Mouse (Mus musculus): Measurements from ENCODE around the gene BC048562. TPM values are rescaled to one million over a fixed set of nuclear protein-coding genes. Genes with fewer than 3 reads are reported as not detected.

The BC048562 gene
- polyA plus RNA-seq, 1 experiment from 2014 or later, result not detected

GRCm38 (mm10) chr9:108488403-108488802 lies 52.1 kb downstream of the BC048562 start:
- ATAC-seq (replicated peaks; ENCODE audit: insufficient number of reproducible peaks, low FRiP score, low TSS enrichment), result no peak
- 90% methylated on average over 17 of the region's 17 CpGs for WGBS (ENCODE audit: insufficient replicate concordance)
- Histone ChIP-seq H3K9ac (ENCODE audit: low read depth, low read length) (no peak overlapping the region), H3K9me3 (replicated peaks; ENCODE audit: control insufficient read depth, low read length) (no peaks in the 10 kb centered on the region), H3K4me2 (no peak overlapping the region), H3K27me3 (ENCODE audit: control insufficient read depth, insufficient read depth, low read length) (no peaks in the 10 kb centered on the region), H3K4me1 (ENCODE audit: control insufficient read depth, insufficient read depth, low read length) (peaks cover 15% of the 10 kb centered on the region), H3K27ac (ENCODE audit: low read depth, low read length) (no peak overlapping the region), H3K36me3 (ENCODE audit: control insufficient read depth, insufficient read depth, low read length) (peaks cover 63% of the 10 kb centered on the region), H3K4me3 (ENCODE audit: low read depth, low read length) (no peak overlapping the region)

GRCm38 (mm10) chr9:108489215-108489614 lies 52.9 kb downstream of the BC048562 start:
- WGBS (ENCODE audit: insufficient replicate concordance), result 95% methylated on average over 20 of the region's 20 CpGs
- no peaks in the 10 kb centered on the region for H3K9me3 ChIP-seq (replicated peaks; ENCODE audit: control insufficient read depth, low read length)
- no peak overlapping the region for H3K4me3 ChIP-seq (ENCODE audit: low read depth, low read length)
- H3K27me3 ChIP-seq (ENCODE audit: control insufficient read depth, insufficient read depth, low read length), result no peaks in the 10 kb centered on the region
- no peak overlapping the region for H3K4me2 ChIP-seq
- no peak overlapping the region for H3K27ac ChIP-seq (ENCODE audit: low read depth, low read length)
- no peak overlapping the region for H3K9ac ChIP-seq (ENCODE audit: low read depth, low read length)
- peaks cover 15% of the 10 kb centered on the region for H3K4me1 ChIP-seq (ENCODE audit: control insufficient read depth, insufficient read depth, low read length)
- H3K36me3 ChIP-seq (ENCODE audit: control insufficient read depth, insufficient read depth, low read length), result peaks cover 64% of the 10 kb centered on the region
- ATAC-seq (replicated peaks; ENCODE audit: insufficient number of reproducible peaks, low FRiP score, low TSS enrichment), result no peak

DNA sequence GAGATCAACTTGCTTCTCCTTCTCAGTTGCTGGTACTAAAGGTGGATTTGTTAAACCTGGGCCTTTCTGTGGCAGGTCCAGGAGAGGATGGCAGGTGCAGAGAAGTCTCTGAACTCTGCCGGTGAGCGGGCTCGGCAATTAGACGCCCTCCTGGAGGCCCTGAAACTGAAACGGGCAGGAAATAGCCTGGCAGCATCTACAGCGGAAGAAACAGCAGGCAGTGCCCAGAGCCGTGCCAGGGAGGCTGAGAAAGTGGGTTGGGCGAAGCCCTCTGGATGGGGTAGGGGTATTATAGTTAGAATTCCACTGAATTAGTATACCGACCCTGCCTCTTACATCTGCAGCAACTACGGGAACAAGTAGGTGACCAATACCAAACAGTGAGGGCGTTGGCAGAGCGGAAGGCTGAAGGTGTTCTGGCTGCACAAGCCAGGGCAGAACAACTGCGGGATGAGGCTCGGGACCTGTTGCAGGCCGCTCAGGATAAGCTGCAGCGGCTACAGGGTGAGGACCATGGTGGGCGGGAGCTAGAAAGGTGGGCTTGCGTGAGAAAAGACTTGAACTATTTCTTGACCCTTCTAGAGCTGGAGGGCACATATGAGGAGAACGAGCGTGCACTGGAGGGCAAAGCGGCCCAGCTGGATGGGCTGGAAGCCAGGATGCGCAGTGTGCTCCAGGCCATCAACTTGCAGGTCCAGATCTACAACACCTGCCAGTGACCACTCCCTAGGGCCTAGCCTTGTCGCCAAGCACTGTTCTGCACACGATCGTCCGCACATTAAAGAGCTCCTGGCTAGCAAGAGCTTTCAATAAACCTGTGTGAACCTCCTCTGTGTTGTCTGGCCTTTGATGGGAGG lies 53.6 kb downstream of the BC048562 start:
- peak overlapping the region; percentile 90 for H3K4me3 ChIP-seq (ENCODE audit: low read depth, low read length)
- H3K27ac ChIP-seq (ENCODE audit: low read depth, low read length), result peak overlapping the region; percentile 99
- peak overlapping the region; percentile 90 for H3K4me2 ChIP-seq
- H3K36me3 ChIP-seq (ENCODE audit: control insufficient read depth, insufficient read depth, low read length), result peaks cover 67% of the 10 kb centered on the region
- H3K27me3 ChIP-seq (ENCODE audit: control insufficient read depth, insufficient read depth, low read length), result no peaks in the 10 kb centered on the region
- H3K9me3 ChIP-seq (replicated peaks; ENCODE audit: control insufficient read depth, low read length), result no peaks in the 10 kb centered on the region
- H3K4me1 ChIP-seq (ENCODE audit: control insufficient read depth, insufficient read depth, low read length), result peaks cover 15% of the 10 kb centered on the region
- no peak; the same call in 1 of the 2 replicates for ATAC-seq (replicated peaks; ENCODE audit: insufficient number of reproducible peaks, low FRiP score, low TSS enrichment)
- 64% methylated on average over 26 of the region's 26 CpGs for WGBS (ENCODE audit: insufficient replicate concordance)
- peak overlapping the region; percentile 92 for H3K9ac ChIP-seq (ENCODE audit: low read depth, low read length)

GRCm38 (mm10) chr9:108490559-108491285 lies 54.4 kb downstream of the BC048562 start, which contains the start of gene Usp19:
TSS of gene Usp19 (plus strand) at chr9:108490602.
- Histone ChIP-seq H3K27me3 (ENCODE audit: control insufficient read depth, insufficient read depth, low read length) (no peaks in the 10 kb centered on the region), H3K27ac (ENCODE audit: low read depth, low read length) (peak within 1 kb of the TSS; percentile 99), H3K4me1 (ENCODE audit: control insufficient read depth, insufficient read depth, low read length) (peaks cover 15% of the 10 kb centered on the region), H3K4me3 (ENCODE audit: low read depth, low read length) (peak within 1 kb of the TSS; percentile 90), H3K36me3 (ENCODE audit: control insufficient read depth, insufficient read depth, low read length) (peaks cover 67% of the 10 kb centered on the region), H3K9ac (ENCODE audit: low read depth, low read length) (peak within 1 kb of the TSS; percentile 92), H3K9me3 (replicated peaks; ENCODE audit: control insufficient read depth, low read length) (no peaks in the 10 kb centered on the region), H3K4me2 (peak within 1 kb of the TSS; percentile 90)
- under 1% methylated on average over 69 of the region's 69 CpGs for WGBS (ENCODE audit: insufficient replicate concordance)
- ATAC-seq (replicated peaks; ENCODE audit: insufficient number of reproducible peaks, low FRiP score, low TSS enrichment), result peak; percentile 87

DNA sequence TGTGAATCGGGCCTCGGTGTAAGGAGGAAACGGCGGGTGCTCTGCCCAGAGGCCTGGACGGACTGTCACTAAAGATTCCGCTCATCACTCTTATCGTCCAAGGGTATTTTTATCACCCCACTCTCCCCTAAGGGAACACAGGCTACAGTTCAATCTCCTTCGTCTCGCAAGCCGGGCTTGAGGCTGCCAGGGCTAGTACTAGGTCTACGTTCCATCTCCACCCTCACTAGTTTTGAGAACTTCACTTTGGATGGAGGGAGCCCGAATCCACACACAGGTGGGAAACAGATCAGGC lies 55.0 kb downstream of the BC048562 start:
- Histone ChIP-seq H3K4me3 (ENCODE audit: low read depth, low read length) (peak overlapping the region; percentile 90), H3K9me3 (replicated peaks; ENCODE audit: control insufficient read depth, low read length) (no peaks in the 10 kb centered on the region), H3K36me3 (ENCODE audit: control insufficient read depth, insufficient read depth, low read length) (peaks cover 66% of the 10 kb centered on the region), H3K4me2 (peak overlapping the region; percentile 90), H3K4me1 (ENCODE audit: control insufficient read depth, insufficient read depth, low read length) (peaks cover 15% of the 10 kb centered on the region), H3K27me3 (ENCODE audit: control insufficient read depth, insufficient read depth, low read length) (no peaks in the 10 kb centered on the region), H3K27ac (ENCODE audit: low read depth, low read length) (peak overlapping the region; percentile 99), H3K9ac (ENCODE audit: low read depth, low read length) (peak overlapping the region; percentile 92)
- ATAC-seq (replicated peaks; ENCODE audit: insufficient number of reproducible peaks, low FRiP score, low TSS enrichment), result no peak
- WGBS (ENCODE audit: insufficient replicate concordance), result 5% methylated on average over 12 of the region's 12 CpGs

DNA sequence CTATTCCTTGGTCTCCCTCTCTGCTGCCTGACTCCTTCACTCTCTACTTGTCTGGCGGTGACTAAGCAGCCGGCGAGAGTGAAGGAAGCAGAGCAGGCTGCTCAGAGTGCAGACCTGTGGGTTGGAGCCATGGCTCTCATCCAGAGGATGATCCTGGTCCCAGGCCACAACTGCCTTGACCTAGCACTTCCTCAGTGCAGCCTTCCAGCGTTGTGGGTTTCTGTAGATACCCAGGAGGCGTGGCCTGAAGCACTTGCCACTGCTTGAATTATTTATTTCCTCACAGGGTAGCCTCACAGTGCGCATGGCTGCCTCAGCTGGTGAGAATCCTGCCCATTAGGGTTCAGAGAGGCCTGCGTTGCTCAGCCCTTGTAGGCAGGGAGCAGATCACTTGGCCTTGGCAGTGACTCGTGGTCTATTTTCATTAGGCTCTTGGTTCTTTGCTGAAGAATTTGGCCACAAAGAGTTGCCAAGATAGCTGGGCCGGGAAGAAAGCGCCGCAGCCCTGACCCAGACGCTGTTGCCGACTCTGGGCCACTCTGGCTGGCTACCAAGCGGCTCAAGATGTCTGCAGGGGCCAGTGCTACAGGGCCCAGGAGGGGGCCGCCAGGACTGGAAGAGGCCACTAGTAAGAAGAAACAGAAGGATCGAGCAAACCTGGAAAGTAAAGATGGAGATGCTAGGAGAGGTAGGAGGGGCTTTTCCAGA lies 55.9 kb downstream of the BC048562 start:
- ATAC-seq (replicated peaks; ENCODE audit: insufficient number of reproducible peaks, low FRiP score, low TSS enrichment), result no peak
- Histone ChIP-seq H3K27me3 (ENCODE audit: control insufficient read depth, insufficient read depth, low read length) (no peaks in the 10 kb centered on the region), H3K9ac (ENCODE audit: low read depth, low read length) (peak overlapping the region; percentile 92; the same call in 1 of the 2 replicates), H3K4me1 (ENCODE audit: control insufficient read depth, insufficient read depth, low read length) (peaks cover 15% of the 10 kb centered on the region), H3K9me3 (replicated peaks; ENCODE audit: control insufficient read depth, low read length) (no peaks in the 10 kb centered on the region), H3K4me2 (peak overlapping the region; percentile 90), H3K4me3 (ENCODE audit: low read depth, low read length) (peak overlapping the region; percentile 90; the same call in 1 of the 2 replicates), H3K27ac (ENCODE audit: low read depth, low read length) (peak overlapping the region; percentile 42; the same call in 1 of the 2 replicates), H3K36me3 (ENCODE audit: control insufficient read depth, insufficient read depth, low read length) (peaks cover 63% of the 10 kb centered on the region)
- 81% methylated on average over 16 of the region's 16 CpGs for WGBS (ENCODE audit: insufficient replicate concordance)

DNA sequence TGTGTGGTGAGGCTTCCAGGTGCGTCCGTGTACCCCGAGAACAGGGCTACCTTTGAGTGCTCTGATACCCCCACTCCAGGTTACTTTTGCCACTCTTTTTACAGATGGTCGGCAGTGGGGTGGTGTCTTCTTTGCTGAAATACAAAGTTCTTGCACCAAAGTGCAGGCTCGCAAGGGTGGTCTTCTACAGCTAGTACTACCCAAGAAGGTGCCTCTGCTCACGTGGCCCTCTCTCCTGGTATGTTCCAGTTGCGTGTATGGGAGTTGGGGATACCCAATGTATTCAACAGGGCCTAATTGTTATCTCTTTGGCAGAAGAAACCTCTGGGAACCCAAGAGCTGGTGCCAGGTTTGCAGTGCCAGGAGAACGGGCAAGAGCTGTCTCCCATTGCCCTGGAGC lies 57.0 kb downstream of the BC048562 start:
- WGBS (ENCODE audit: insufficient replicate concordance), result 94% methylated on average over 8 of the region's 8 CpGs

DNA sequence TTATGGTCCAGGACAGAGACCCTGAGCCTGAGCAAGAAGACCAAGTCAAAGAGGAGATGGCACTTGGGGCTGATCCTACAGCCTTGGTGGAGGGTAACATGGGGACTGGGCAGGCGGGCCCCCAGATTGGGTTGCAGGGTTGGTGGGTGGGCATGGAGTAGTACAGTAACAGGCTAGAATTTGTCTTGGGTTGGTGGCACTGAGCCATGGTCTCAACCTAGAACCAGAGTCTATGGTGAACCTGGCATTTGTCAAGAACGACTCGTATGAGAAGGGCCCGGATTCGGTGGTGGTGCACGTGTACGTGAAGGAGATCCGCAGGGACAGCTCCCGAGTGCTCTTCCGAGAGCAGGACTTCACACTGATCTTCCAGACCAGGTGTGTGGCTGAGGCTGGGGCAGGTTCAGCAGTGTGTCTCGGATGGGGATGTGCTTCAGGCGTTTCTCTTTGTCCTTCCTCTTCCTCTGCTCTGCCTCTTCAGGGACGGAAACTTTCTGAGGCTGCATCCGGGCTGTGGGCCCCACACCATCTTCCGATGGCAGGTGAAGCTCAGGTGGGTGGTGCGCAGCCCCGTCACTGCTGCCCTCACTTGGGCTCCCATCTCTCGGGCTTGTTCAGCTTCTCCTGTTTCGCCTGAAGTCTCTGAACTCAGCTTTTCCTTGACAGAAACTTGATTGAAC lies 58.0 kb downstream of the BC048562 start:
- H3K27me3 ChIP-seq (ENCODE audit: control insufficient read depth, insufficient read depth, low read length), result no peaks in the 10 kb centered on the region
- peaks cover 15% of the 10 kb centered on the region for H3K4me1 ChIP-seq (ENCODE audit: control insufficient read depth, insufficient read depth, low read length)
- no peak overlapping the region for H3K4me3 ChIP-seq (ENCODE audit: low read depth, low read length)
- WGBS (ENCODE audit: insufficient replicate concordance), result 91% methylated on average over 19 of the region's 19 CpGs
- H3K36me3 ChIP-seq (ENCODE audit: control insufficient read depth, insufficient read depth, low read length), result peaks cover 66% of the 10 kb centered on the region
- no peak for ATAC-seq (replicated peaks; ENCODE audit: insufficient number of reproducible peaks, low FRiP score, low TSS enrichment)
- no peak overlapping the region for H3K27ac ChIP-seq (ENCODE audit: low read depth, low read length)
- no peak overlapping the region for H3K4me2 ChIP-seq
- no peaks in the 10 kb centered on the region for H3K9me3 ChIP-seq (replicated peaks; ENCODE audit: control insufficient read depth, low read length)
- no peak overlapping the region for H3K9ac ChIP-seq (ENCODE audit: low read depth, low read length)

More for the DNA sequence above, 57.0 kb downstream of the BC048562 start:
- Histone ChIP-seq H3K4me1 (ENCODE audit: control insufficient read depth, insufficient read depth, low read length) (peaks cover 15% of the 10 kb centered on the region), H3K9me3 (replicated peaks; ENCODE audit: control insufficient read depth, low read length) (no peaks in the 10 kb centered on the region), H3K27ac (ENCODE audit: low read depth, low read length) (no peak overlapping the region), H3K9ac (ENCODE audit: low read depth, low read length) (0 out of 2 replicates have a peak overlapping the region, but pooled peaks have one; percentile 16), H3K4me2 (no peak overlapping the region), H3K27me3 (ENCODE audit: control insufficient read depth, insufficient read depth, low read length) (no peaks in the 10 kb centered on the region), H3K36me3 (ENCODE audit: control insufficient read depth, insufficient read depth, low read length) (peaks cover 61% of the 10 kb centered on the region), H3K4me3 (ENCODE audit: low read depth, low read length) (no peak overlapping the region)
- no peak for ATAC-seq (replicated peaks; ENCODE audit: insufficient number of reproducible peaks, low FRiP score, low TSS enrichment)
